Mouse (Mus musculus) retina, postnatal 7 days (tissue): Measurements from ENCODE around the gene Dhx40.
A peak's percentile ranks its signal among the peaks of the same experiment; 100 is the strongest.
"Not testable (repeated sequence)": the region's sequence is repeated elsewhere in the genome, so short reads cannot be mapped to it uniquely, and the experiment has no call there.

ENCODE experiments used
- DNase-seq: peaks from one replicate; pipeline ENCODE4 v3.0.0-alpha.2; 2012; ENCODE audit warnings: low read depth, low spot score

The Dhx40 gene

GRCm38 (mm10) chr11:86818928-86819327 is 11.4 kb upstream of the Dhx40 start:
- no peak for DNase-seq

- DNase-seq: not testable (repeated sequence)
Measured at GRCm38 (mm10) chr11:86816288-86816687, 8.7 kb upstream of the Dhx40 start.

- DNase-seq: not testable (repeated sequence)
Measured at GRCm38 (mm10) chr11:86814481-86814880, 6.9 kb upstream of the Dhx40 start.

GRCm38 (mm10) chr11:86813256-86813655 is 5.7 kb upstream of the Dhx40 start:
- DNase-seq: not testable (repeated sequence)

GRCm38 (mm10) chr11:86811326-86811630 is 3.7 kb upstream of the Dhx40 start:
- no peak for DNase-seq

GRCm38 (mm10) chr11:86810572-86811325 is 3.2 kb upstream of the Dhx40 start:
- DNase-seq: no peak

- DNase-seq: no peak
Measured at GRCm38 (mm10) chr11:86809828-86810227, 2.3 kb upstream of the Dhx40 start.

GRCm38 (mm10) chr11:86807001-86807477 is 507 bp downstream of the Dhx40 start:
- peak; percentile 9 for DNase-seq

- no peak for DNase-seq
Measured at GRCm38 (mm10) chr11:86794161-86794560, 13.4 kb downstream of the Dhx40 start.

GRCm38 (mm10) chr11:86787436-86787835 is 20.1 kb downstream of the Dhx40 start:
- DNase-seq: not testable (repeated sequence)

- DNase-seq: no peak
Measured at GRCm38 (mm10) chr11:86785767-86786166, 21.8 kb downstream of the Dhx40 start.

- no peak for DNase-seq
Measured at GRCm38 (mm10) chr11:86769884-86770283, 37.7 kb downstream of the Dhx40 start.

GRCm38 (mm10) chr11:86764501-86764900 is 43.0 kb downstream of the Dhx40 start:
- DNase-seq: no peak

GRCm38 (mm10) chr11:86763127-86763526 is 44.4 kb downstream of the Dhx40 start:
- DNase-seq: not testable (repeated sequence)

GRCm38 (mm10) chr11:86760357-86760756 is 47.2 kb downstream of the Dhx40 start:
- DNase-seq: no peak

- no peak for DNase-seq
Measured at GRCm38 (mm10) chr11:86759886-86760285, 47.7 kb downstream of the Dhx40 start.

- no peak for DNase-seq
Measured at GRCm38 (mm10) chr11:86759226-86759625, 48.3 kb downstream of the Dhx40 start.

- DNase-seq: no peak
Measured at GRCm38 (mm10) chr11:86758559-86758958, 49.0 kb downstream of the Dhx40 start.

- DNase-seq: peak; percentile 97
Measured at GRCm38 (mm10) chr11:86757480-86758371, 49.8 kb downstream of the Dhx40 start, which contains the start of gene Cltc. Gene Cltc, minus strand, starts transcription at chr11:86757565.

- DNase-seq: no peak
Measured at GRCm38 (mm10) chr11:86757142-86757479, 50.4 kb downstream of the Dhx40 start.

- DNase-seq: peak; percentile 32
Measured at GRCm38 (mm10) chr11:86756156-86757141, 51.1 kb downstream of the Dhx40 start.
